ENCODE assay signal across 8 mouse cellular contexts in the genomic region with DNA sequence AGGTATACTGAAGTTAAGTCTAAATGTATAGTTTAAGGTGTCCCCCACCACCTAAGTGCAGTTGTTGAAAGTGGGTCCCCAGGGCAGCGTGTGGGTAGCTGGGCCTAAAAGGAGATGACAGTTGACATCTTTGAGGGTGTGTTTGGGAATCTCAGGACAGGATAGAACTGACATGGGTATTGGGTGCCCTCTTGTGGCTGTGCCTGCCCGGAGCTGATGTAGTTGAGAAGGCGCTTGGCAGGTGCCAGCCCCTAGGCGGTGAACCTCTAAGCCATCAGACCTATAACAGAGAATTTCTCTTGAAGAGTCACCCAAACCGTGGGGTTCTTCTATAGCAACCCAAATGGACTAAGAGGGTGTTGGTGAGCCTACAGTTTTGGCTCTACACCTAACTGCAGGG. TPM values are rescaled to one million over a fixed set of nuclear protein-coding genes. Genes with fewer than 3 reads are reported as not detected.
A peak's percentile ranks its signal among the peaks of the same experiment; 100 is the strongest.
DNase-seq lines count a peak whose midpoint lies in the region; ATAC-seq and TF ChIP-seq lines count a peak whose summit lies in the region.

No protein-coding gene starts in this region.

- 0 out of 2 replicates have a peak, but pooled peaks have one; percentile 45 for ATAC-seq in erythroblast, adult 5-6 weeks (replicated peaks; ENCODE audit: low FRiP score, poor library complexity, severe bottlenecking)
- ATAC-seq in heart, postnatal 0 days (ENCODE audit: insufficient read depth, low read depth) = peak; percentile 87
- ATAC-seq in liver, embryonic 14.5 days (ENCODE audit: insufficient read depth) = no peak
- peak; percentile 82 for ATAC-seq in neutrophil, adult 5-6 weeks (ENCODE audit: extremely low read depth, insufficient number of reproducible peaks, low FRiP score, poor library complexity, severe bottlenecking)

- TF ChIP-seq EP300 in heart, postnatal 0 days (IDR thresholded peaks at IDR 0.05; ENCODE audit: low read depth) = no peak
- no peak for TF ChIP-seq EP300 in liver, embryonic 14.5 days (IDR thresholded peaks at IDR 0.05; ENCODE audit: low read depth)

- H3K4me3 ChIP-seq in bone marrow, adult 2 months (replicated peaks; ENCODE audit: control insufficient read depth, low read depth, low read length) = no peak overlapping the region
- no peak overlapping the region for H3K4me3 ChIP-seq in heart, postnatal 0 days (ENCODE audit: low read depth, low read length)
- H3K4me3 ChIP-seq in liver, embryonic 14.5 days (ENCODE audit: insufficient read depth in 1 of 2, low read depth in 2 of 2, low read length in 2 of 2) = no peak overlapping the region
- H3K4me3 ChIP-seq in testis, adult 2 months (ENCODE audit: control insufficient read depth, low read depth, low read length) = no peak overlapping the region

- H3K4me1 ChIP-seq in bone marrow, adult 2 months (ENCODE audit: control insufficient read depth, insufficient read depth, low read length) = no peaks in the 10 kb centered on the region
- 0 out of 2 replicates have a peak, but pooled peaks cover 1% of the 10 kb centered on the region for H3K4me1 ChIP-seq in heart, postnatal 0 days (ENCODE audit: control insufficient read depth, insufficient read depth)
- H3K4me1 ChIP-seq in liver, embryonic 14.5 days (replicated peaks; ENCODE audit: control insufficient read depth in 2 of 2, insufficient read depth in 2 of 2, low read length in 1 of 2) = 0 out of 4 replicates have a peak, but pooled peaks cover 0 to 2% of the 10 kb centered on the region in 2 experiments
- no peaks in the 10 kb centered on the region for H3K4me1 ChIP-seq in testis, adult 2 months (ENCODE audit: control insufficient read depth, insufficient read depth, low read length)

- H3K4me2 ChIP-seq in heart, postnatal 0 days (ENCODE audit: low read depth, low read length) = no peak overlapping the region
- H3K4me2 ChIP-seq in liver, embryonic 14.5 days (ENCODE audit: low read depth) = no peak overlapping the region

- no peak for TF ChIP-seq POLR2A in bone marrow, adult 2 months (IDR thresholded peaks at IDR 0.05; ENCODE audit: borderline replicate concordance, control insufficient read depth, low read depth, low read length)
- no peak for TF ChIP-seq POLR2A in testis, adult 2 months (IDR thresholded peaks at IDR 0.05; ENCODE audit: control insufficient read depth, low read depth, low read length)

- DNase-seq in CD4-positive helper T cell, adult 2 months (ENCODE audit: low read depth, low spot score) = peak; percentile 61
- DNase-seq in heart, postnatal 0 days (ENCODE audit: low spot score) = peak; percentile 64
- peak; percentile 86 for DNase-seq in kidney, postnatal 14 days
- DNase-seq in liver, embryonic 14.5 days (ENCODE audit: low read depth in 3 of 3, low spot score in 3 of 3) = peak in 2 of 3 experiments; percentile 4 to 24

- H3K27me3 ChIP-seq in heart, postnatal 0 days (ENCODE audit: control insufficient read depth, insufficient read depth, low read length) = no peaks in the 10 kb centered on the region
- no peaks in the 10 kb centered on the region for H3K27me3 ChIP-seq in liver, embryonic 14.5 days (ENCODE audit: control insufficient read depth, insufficient read depth, low read length)
- H3K27me3 ChIP-seq in testis, adult 2 months (ENCODE audit: control insufficient read depth, insufficient read depth, low read length) = no peaks in the 10 kb centered on the region

- peak; percentile 75 for TF ChIP-seq CTCF in bone marrow, adult 2 months (IDR thresholded peaks at IDR 0.05; ENCODE audit: control insufficient read depth, insufficient read depth, low read length)
- TF ChIP-seq CTCF in heart, postnatal 0 days (IDR thresholded peaks at IDR 0.05; ENCODE audit: low read depth) = peak; percentile 89
- TF ChIP-seq CTCF in liver, embryonic 14.5 days (IDR thresholded peaks at IDR 0.05; ENCODE audit: low read depth) = peak; percentile 85
- TF ChIP-seq CTCF in testis, adult 2 months (IDR thresholded peaks at IDR 0.05; ENCODE audit: control insufficient read depth, insufficient read depth, insufficient replicate concordance, low read depth, low read length) = peak; percentile 65; the same call in 1 of the 2 replicates

- H3K36me3 ChIP-seq in heart, postnatal 0 days (replicated peaks; ENCODE audit: control insufficient read depth, insufficient read depth, low read length) = no peaks in the 10 kb centered on the region
- no peaks in the 10 kb centered on the region for H3K36me3 ChIP-seq in liver, embryonic 14.5 days (replicated peaks; ENCODE audit: control insufficient read depth, insufficient read depth, low read depth)
- H3K36me3 ChIP-seq in testis, adult 2 months (ENCODE audit: control insufficient read depth, insufficient read depth, low read length) = no peaks in the 10 kb centered on the region

- H3K9ac ChIP-seq in heart, postnatal 0 days (replicated peaks; ENCODE audit: low read depth, low read length) = no peak overlapping the region
- no peak overlapping the region for H3K9ac ChIP-seq in liver, embryonic 14.5 days (replicated peaks)

- 12% methylated on average over 5 of the region's 5 CpGs for WGBS in bone marrow, adult 2 months
- 8% methylated on average over 5 of the region's 5 CpGs for WGBS in heart, postnatal 0 days
- 17% methylated on average over 5 of the region's 5 CpGs for WGBS in liver, embryonic 14.5 days (ENCODE audit: insufficient replicate concordance)

- H3K27ac ChIP-seq in bone marrow, adult 2 months (ENCODE audit: control insufficient read depth, insufficient read depth, low read depth, low read length, poor library complexity) = no peak overlapping the region
- H3K27ac ChIP-seq in heart, postnatal 0 days (ENCODE audit: low read depth) = no peak overlapping the region
- no peak overlapping the region for H3K27ac ChIP-seq in liver, embryonic 14.5 days
- H3K27ac ChIP-seq in testis, adult 2 months (ENCODE audit: control insufficient read depth, insufficient read depth, low read depth, low read length) = no peak overlapping the region

- H3K9me3 ChIP-seq in heart, postnatal 0 days (replicated peaks; ENCODE audit: control insufficient read depth, low read length) = 0 out of 2 replicates have a peak, but pooled peaks cover 4% of the 10 kb centered on the region
- H3K9me3 ChIP-seq in liver, embryonic 14.5 days (ENCODE audit: control insufficient read depth, low read length) = no peaks in the 10 kb centered on the region

RNA-seq across cellular contexts. Expression of gene Pbld1, which starts 6.0 kb away (rescaled TPM):
- polyA plus RNA-seq in bone marrow, adult 2 months (2011; ENCODE audit: insufficient read depth, insufficient read length, low replicate concordance, missing spikeins) = 3.7 and 5.0 TPM in 2 replicates
- total RNA-seq in erythroblast, adult 5-6 weeks (2015; ENCODE audit: low replicate concordance) = not detected in 2 replicates
- not detected in 2 replicates for total RNA-seq in erythroblast, adult 5-6 weeks (2017; ENCODE audit: low replicate concordance)
- total RNA-seq in heart, postnatal 0 days (2014; rRNA removed; ENCODE audit: low replicate concordance) = 2.2 TPM in 1 of 2 replicates, not detected in the other
- polyA plus RNA-seq in heart, postnatal 0 days (2015; fragmentation: Nextera tagmentation; extraction: Ambion mirVana) = 0.70 and 1.5 TPM in 2 replicates
- polyA plus RNA-seq in liver, embryonic 14.5 days (2012; rRNA removed) = 3.1 and 3.8 TPM in 2 replicates
- 4.9 and 5.2 TPM in 2 replicates for polyA plus RNA-seq in liver, embryonic 14.5 days (2014; fragmentation: Nextera tagmentation; extraction: Ambion mirVana)
- 1.4 and 1.6 TPM in 2 replicates for total RNA-seq in neutrophil, adult 5-6 weeks (2017)
- polyA plus RNA-seq in testis, adult 2 months (2012; rRNA removed) = 0.53 and 0.57 TPM in 2 replicates

RNA-seq across cellular contexts. Expression of gene Atoh7, which starts 33.5 kb away (rescaled TPM):
- polyA plus RNA-seq in bone marrow, adult 2 months (2011; ENCODE audit: insufficient read depth, insufficient read length, low replicate concordance, missing spikeins) = not detected in 2 replicates
- total RNA-seq in erythroblast, adult 5-6 weeks (2015; ENCODE audit: low replicate concordance) = not detected in 2 replicates
- not detected in 2 replicates for total RNA-seq in erythroblast, adult 5-6 weeks (2017; ENCODE audit: low replicate concordance)
- total RNA-seq in heart, postnatal 0 days (2014; rRNA removed; ENCODE audit: low replicate concordance) = not detected in 2 replicates
- polyA plus RNA-seq in heart, postnatal 0 days (2015; fragmentation: Nextera tagmentation; extraction: Ambion mirVana) = not detected in 2 replicates
- polyA plus RNA-seq in liver, embryonic 14.5 days (2012; rRNA removed) = 0.02 TPM in 1 of 2 replicates, not detected in the other
- not detected in 2 replicates for polyA plus RNA-seq in liver, embryonic 14.5 days (2014; fragmentation: Nextera tagmentation; extraction: Ambion mirVana)
- total RNA-seq in neutrophil, adult 5-6 weeks (2017) = not detected in 2 replicates
- polyA plus RNA-seq in testis, adult 2 months (2012; rRNA removed) = not detected in 2 replicates

RNA-seq across cellular contexts. Expression of gene Pbld2, which starts 41.9 kb away (rescaled TPM):
- polyA plus RNA-seq in bone marrow, adult 2 months (2011; ENCODE audit: insufficient read depth, insufficient read length, low replicate concordance, missing spikeins) = 0.82 TPM in 1 of 2 replicates, not detected in the other
- total RNA-seq in erythroblast, adult 5-6 weeks (2015; ENCODE audit: low replicate concordance) = not detected in 2 replicates
- total RNA-seq in erythroblast, adult 5-6 weeks (2017; ENCODE audit: low replicate concordance) = not detected in 2 replicates
- total RNA-seq in heart, postnatal 0 days (2014; rRNA removed; ENCODE audit: low replicate concordance) = 0.11 TPM in 1 of 2 replicates, not detected in the other
- polyA plus RNA-seq in heart, postnatal 0 days (2015; fragmentation: Nextera tagmentation; extraction: Ambion mirVana) = 0.89 and 1.1 TPM in 2 replicates
- 1.8 and 2.0 TPM in 2 replicates for polyA plus RNA-seq in liver, embryonic 14.5 days (2012; rRNA removed)
- 2.3 and 2.7 TPM in 2 replicates for polyA plus RNA-seq in liver, embryonic 14.5 days (2014; fragmentation: Nextera tagmentation; extraction: Ambion mirVana)
- 1.1 and 1.9 TPM in 2 replicates for total RNA-seq in neutrophil, adult 5-6 weeks (2017)
- polyA plus RNA-seq in testis, adult 2 months (2012; rRNA removed) = 4.0 and 6.0 TPM in 2 replicates

RNA-seq across cellular contexts. Expression of gene Hnrnph3, which starts 42.0 kb away (rescaled TPM):
- 73.5 and 89.4 TPM in 2 replicates for polyA plus RNA-seq in bone marrow, adult 2 months (2011; ENCODE audit: insufficient read depth, insufficient read length, low replicate concordance, missing spikeins)
- total RNA-seq in erythroblast, adult 5-6 weeks (2015; ENCODE audit: low replicate concordance) = 6.1 and 13.6 TPM in 2 replicates
- 7.6 and 27.6 TPM in 2 replicates for total RNA-seq in erythroblast, adult 5-6 weeks (2017; ENCODE audit: low replicate concordance)
- 3.9 and 16.9 TPM in 2 replicates for total RNA-seq in heart, postnatal 0 days (2014; rRNA removed; ENCODE audit: low replicate concordance)
- polyA plus RNA-seq in heart, postnatal 0 days (2015; fragmentation: Nextera tagmentation; extraction: Ambion mirVana) = 34.6 and 41.7 TPM in 2 replicates
- polyA plus RNA-seq in liver, embryonic 14.5 days (2012; rRNA removed) = 13.8 and 23.2 TPM in 2 replicates
- polyA plus RNA-seq in liver, embryonic 14.5 days (2014; fragmentation: Nextera tagmentation; extraction: Ambion mirVana) = 12.4 and 13.6 TPM in 2 replicates
- 127 and 138 TPM in 2 replicates for total RNA-seq in neutrophil, adult 5-6 weeks (2017)
- polyA plus RNA-seq in testis, adult 2 months (2012; rRNA removed) = 56.4 and 83.8 TPM in 2 replicates

Comparison
In these comparisons a context has a peak if more than half of its experiments do, and no peak if none do; other contexts are left out.
1. DNase-seq: peak in every context shown above with its lines; median percentile 86 in kidney, postnatal 14 days; 64 in heart, postnatal 0 days; 61 in CD4-positive helper T cell, adult 2 months; 14 in liver, embryonic 14.5 days.